Mouse (Mus musculus): Measurements from ENCODE around the gene Mcoln2.
"Not testable (repeated sequence)": the region's sequence is repeated elsewhere in the genome, so short reads cannot be mapped to it uniquely, and the experiment has no call there.

Mcoln2 gene

DNA sequence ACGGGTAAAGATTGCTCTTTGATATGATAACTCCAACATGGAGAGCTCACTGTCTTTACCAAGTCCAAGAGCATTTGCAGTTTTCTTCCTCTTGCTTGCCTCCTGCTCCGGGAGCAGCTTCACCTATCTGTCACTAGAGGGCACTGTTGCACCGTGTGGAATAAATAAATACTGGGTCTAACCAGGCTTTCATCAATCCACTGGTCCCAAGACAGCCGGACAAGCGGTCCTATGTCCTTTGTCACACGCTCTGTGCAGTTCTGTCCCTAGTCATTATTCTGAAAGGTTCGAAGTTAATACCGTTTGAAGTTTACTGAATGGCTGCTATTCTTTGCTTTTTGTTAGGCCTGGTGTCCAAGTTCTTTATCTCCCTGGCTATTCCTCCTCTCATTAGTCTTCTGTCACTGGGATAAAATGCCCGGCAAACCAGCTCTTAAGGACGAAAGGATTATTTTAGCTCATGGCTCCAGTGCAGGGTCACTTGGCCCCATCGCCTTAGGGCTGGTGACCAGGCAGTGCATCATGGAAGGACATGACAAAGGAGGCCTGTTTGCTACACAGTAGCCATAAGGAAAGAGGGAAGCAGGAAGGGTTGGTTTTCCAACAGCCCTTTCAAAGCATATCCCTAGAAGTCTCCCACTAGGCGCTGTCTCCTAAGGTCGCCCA is 35.5 kb downstream of the Mcoln2 start:
- peak; percentile 62 to 69 for DNase-seq (ENCODE audit: low spot score in 2 of 2)

- DNase-seq (ENCODE audit: low spot score in 2 of 2), result no peak
Measured at GRCm38 (mm10) chr3:146186033-146186432, 36.4 kb downstream of the Mcoln2 start.

GRCm38 (mm10) chr3:146189933-146190332 is 40.3 kb downstream of the Mcoln2 start:
- no peak for DNase-seq (ENCODE audit: low spot score in 2 of 2)

DNA sequence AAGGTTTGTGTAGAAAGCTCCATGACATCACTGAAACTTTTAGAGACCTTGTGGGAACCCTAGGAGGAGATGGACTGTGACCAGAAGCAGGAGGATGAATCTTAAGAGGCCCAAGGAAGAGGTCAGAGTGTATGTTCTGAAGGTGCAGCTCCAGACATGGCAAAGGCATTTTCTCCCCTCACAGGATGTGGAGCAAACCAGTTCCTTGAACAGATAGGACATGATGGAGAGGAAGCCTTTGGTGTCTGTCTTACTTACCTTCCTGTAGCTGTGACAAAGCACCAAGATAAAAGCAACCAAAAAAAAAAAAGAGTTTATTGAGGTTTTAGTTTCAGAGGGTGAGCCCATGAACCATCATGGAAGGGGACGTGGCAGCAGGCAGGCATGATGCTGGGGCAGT is 42.9 kb downstream of the Mcoln2 start:
- no peak for DNase-seq (ENCODE audit: low spot score in 2 of 2)

DNA sequence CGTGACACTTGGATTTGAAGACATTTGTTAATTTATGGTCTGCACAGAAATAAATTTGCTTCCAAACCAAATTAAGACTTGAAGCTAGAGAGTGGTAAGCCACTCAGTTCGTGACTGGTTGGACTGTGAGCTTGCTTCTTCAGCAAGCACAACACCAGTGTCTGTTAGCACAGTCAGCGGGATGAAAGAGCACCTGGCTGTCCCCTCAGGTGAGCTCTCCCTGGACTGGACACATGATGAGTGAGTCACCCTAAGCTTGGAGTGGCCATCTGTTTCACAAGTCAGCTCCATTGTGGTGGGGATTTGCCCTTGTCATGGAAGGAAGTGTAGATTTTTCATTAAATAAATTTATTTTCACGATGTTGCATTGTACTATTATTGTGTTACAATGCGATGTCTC is 45.5 kb downstream of the Mcoln2 start:
- DNase-seq (ENCODE audit: low spot score in 2 of 2), result no peak

DNA sequence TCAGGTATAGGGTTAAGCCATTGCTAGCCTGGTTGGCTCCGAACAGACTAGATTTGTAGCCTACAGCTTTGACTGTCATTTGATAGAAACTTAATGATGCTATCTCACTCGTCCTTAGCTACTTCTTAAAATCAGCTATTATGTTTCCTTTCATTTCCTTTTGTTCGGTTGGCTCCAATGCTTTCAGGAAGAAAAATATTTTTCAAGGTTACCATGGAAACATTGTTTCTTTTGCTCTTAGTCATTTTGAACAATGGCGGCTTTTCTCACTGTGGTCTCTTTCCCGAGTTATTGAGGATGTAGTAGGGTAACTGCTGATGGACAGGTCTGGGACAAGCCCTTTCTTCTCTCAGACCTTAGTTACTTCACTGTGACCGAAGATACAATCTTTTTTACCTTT is 46.7 kb downstream of the Mcoln2 start:
- DNase-seq (ENCODE audit: low spot score in 2 of 2), result no peak

DNA sequence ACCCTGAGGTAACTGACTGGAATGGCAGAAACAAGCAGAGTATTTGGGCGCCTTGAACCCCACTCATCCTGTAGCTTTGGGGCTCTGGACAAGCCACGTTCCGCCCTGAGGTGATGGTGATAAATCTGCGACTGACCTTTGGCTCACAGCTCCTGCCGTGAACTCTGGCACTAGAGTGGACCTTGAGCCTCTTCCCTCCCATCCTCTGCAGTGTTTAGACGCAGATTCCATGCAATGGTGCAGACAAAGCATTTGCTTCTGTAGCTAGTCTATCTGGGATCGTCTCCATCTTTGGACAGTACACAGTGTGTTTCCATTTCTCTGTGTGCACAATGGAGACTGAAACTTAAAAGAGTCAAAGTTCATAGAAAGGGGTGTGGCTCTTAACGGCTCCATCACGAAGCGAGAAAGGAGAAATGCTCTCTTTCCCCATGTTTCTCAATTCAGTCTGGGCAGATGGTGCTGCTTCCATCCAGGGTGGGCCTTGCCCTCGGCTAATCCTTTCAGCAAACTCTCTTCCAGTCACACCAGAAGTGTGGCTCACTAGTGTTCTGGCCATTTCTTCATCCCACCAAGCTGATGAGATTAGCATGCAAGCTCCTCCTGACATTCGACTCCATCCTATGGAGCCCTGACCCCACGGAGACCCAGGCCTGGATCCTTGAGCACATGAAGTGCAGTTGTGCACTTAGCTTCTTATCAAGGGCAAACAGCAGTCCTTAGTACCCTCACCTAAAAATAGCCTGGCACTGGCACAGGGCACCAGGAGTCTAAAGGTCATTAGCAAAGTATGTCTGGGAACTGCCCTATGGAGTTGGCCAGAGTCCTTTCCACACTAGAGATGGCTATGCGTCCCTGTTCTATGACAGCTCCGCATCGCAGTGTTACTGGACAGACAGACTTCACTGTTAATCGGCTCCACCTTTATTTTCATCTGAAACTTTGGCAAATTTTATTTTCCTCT is 47.4 kb downstream of the Mcoln2 start:
- DNase-seq (ENCODE audit: low spot score in 2 of 2), result no peak

- DNase-seq (ENCODE audit: low spot score in 2 of 2), result no peak
Measured at GRCm38 (mm10) chr3:146197785-146198184, 48.2 kb downstream of the Mcoln2 start.

- DNase-seq (ENCODE audit: low spot score in 2 of 2), result no peak
Measured at GRCm38 (mm10) chr3:146198803-146199481, 49.3 kb downstream of the Mcoln2 start.

- no peak for DNase-seq (ENCODE audit: low spot score in 2 of 2)
Measured at GRCm38 (mm10) chr3:146199486-146199885, 49.9 kb downstream of the Mcoln2 start.

DNA sequence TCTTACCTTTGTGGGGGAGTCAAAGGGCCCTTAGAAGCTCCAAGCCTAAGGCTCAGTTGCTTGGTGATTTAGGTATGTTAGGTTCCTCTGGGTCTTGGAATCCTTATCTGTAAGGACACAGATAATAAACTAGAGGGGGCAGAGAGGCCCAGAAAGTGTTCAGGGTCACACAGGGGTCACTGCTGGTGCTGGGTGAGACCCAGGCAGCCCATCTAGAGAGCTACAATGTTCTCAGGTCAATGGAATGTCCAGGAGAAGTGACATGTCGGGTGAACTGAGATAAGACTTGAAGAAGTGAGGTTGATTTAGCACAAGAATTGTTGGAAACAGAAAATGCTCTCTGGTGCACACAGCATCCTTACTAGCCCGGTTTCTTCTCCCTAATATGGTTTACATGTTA is 54.7 kb downstream of the Mcoln2 start:
- DNase-seq (ENCODE audit: low spot score in 2 of 2), result no peak

- no peak for DNase-seq (ENCODE audit: low spot score in 2 of 2)
Measured at GRCm38 (mm10) chr3:146205305-146205704, 55.7 kb downstream of the Mcoln2 start.

GRCm38 (mm10) chr3:146206635-146207034 is 57.0 kb downstream of the Mcoln2 start:
- no peak for DNase-seq (ENCODE audit: low spot score in 2 of 2)

GRCm38 (mm10) chr3:146207440-146207839 is 57.8 kb downstream of the Mcoln2 start:
- no peak for DNase-seq (ENCODE audit: low spot score in 2 of 2)

DNA sequence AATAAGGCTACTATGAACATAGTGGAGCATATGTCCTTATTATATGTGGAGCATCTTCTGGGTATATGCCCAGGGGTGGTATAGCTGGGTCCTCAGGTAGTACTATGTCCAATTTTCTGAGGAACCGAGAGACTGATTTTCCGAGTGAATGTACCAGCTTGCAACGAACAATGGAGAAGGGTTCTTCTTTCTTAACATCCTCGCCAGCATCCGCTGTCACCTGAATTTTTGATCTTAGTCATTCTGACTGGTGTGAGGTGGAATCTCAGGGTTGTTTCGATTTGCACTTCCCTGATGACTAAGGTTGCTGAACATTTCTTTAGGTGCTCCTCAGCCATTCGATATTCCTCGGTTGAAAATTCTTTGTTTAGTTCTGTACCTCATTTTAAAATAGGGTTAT is 60.1 kb downstream of the Mcoln2 start:
- not testable (repeated sequence) for DNase-seq (ENCODE audit: low spot score in 2 of 2)

- no peak for DNase-seq (ENCODE audit: low spot score in 2 of 2)
Measured at GRCm38 (mm10) chr3:146211141-146211747, 61.6 kb downstream of the Mcoln2 start.

- no peak for DNase-seq (ENCODE audit: low spot score in 2 of 2)
Measured at GRCm38 (mm10) chr3:146211964-146212363, 62.3 kb downstream of the Mcoln2 start.

- DNase-seq (ENCODE audit: low spot score in 2 of 2), result no peak
Measured at GRCm38 (mm10) chr3:146213336-146213735, 63.7 kb downstream of the Mcoln2 start.

DNA sequence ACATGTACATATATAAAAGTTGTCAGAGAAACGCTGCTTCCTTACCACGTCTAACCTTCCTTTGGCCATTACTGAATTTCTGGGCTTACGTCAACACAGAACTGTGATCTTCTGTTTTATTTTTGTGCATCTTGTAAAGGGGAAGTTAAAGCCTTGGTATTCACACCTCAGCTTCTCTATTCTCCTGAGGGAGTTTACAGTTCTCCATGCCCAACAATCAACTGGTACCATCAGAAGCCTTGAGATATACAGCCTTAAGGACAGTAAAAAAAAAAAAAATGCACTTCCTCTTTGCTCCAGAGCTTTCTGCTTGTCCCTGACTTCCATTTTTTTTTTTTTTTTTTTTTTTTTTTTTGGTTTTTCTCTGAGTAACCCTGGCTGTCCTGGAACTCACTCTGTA is 66.9 kb downstream of the Mcoln2 start:
- no peak for DNase-seq (ENCODE audit: low spot score in 2 of 2)

DNA sequence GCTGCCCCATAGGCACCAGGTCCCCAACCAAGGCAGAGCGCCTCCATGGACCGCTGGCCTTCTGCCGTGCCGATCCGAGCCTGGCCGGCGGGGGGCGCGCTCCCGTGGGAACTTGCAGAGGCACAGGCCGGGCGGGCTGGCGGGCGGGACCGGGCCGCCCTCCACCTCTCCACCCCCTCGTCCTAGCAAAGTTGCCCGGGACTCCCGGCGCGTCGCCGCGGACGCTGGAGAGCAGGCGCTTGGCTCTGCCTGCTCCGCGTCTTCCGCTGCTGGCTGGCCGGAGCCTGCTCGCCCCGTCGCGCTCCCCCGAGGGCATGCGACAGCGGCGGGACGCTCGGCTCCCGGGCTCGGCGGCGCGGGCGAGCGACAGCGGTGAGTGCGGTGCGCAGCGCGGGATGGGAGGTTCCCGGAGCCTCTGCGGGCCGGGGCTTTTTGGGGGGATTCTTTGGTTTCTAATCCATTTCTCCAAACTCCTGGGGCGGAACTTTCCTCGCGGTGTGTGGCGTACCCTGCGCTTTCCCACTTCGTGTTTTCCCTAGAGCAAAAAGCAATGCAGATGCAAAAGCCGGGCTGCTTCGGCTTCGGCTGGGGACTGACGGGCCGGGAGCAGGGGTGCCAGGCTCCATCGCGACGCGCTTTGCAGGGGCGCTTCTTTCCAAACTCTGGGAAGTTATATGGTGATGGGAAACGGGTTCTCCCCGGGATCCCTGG is 71.3 kb downstream of the Mcoln2 start, which contains the start of gene Lpar3:
TSS of gene Lpar3 (plus strand) at position 188 of the 711 bp plus-strand sequence.
- peak in 1 of 2 experiments; percentile 42 for DNase-seq (ENCODE audit: low spot score in 2 of 2)

- no peak for DNase-seq (ENCODE audit: low spot score in 2 of 2)
Measured at GRCm38 (mm10) chr3:146224271-146224670, 74.6 kb downstream of the Mcoln2 start.
